Mouse (Mus musculus) CH12.LX (cell line): ENCODE results near the gene Slc6a2.

ENCODE experiments used
- CHD2 ChIP-seq: IDR thresholded peaks from 2 replicates; pipeline ENCODE4 v1.6.1; 2011; ENCODE audit warnings: low read length, improper control_type of control experiment
- CTCF ChIP-seq, 2 experiments: IDR thresholded peaks in 1 of 2; conservative IDR thresholded peaks in 1 of 2; 2 replicates each; pipeline ENCODE4 v1.5.1; 2011 to 2012; ENCODE audit warnings: low read depth in 2 of 2, low read length in 2 of 2, improper control_type of control experiment in 1 of 2, inconsistent platforms in 1 of 2, mild to moderate bottlenecking in 1 of 2, moderate library complexity in 1 of 2
- EP300 ChIP-seq: IDR thresholded peaks from 2 replicates; pipeline ENCODE4 v1.6.1; 2011; ENCODE audit warnings: low read length, improper control_type of control experiment
- ETS1 ChIP-seq: conservative IDR thresholded peaks from 2 replicates; pipeline ENCODE4 v1.6.1; 2012; ENCODE audit warnings: low read depth, mild to moderate bottlenecking, inconsistent platforms, low read length, improper control_type of control experiment, moderate library complexity
- MAX ChIP-seq: IDR thresholded peaks from 2 replicates; pipeline ENCODE4 v1.6.1; 2011; ENCODE audit warnings: low read length, improper control_type of control experiment
- MEF2A ChIP-seq: IDR thresholded peaks from 2 replicates; pipeline ENCODE4 v1.6.1; 2014; ENCODE audit warnings: low read depth, mild to moderate bottlenecking, inconsistent platforms, low read length, improper control_type of control experiment, borderline replicate concordance
- MXI1 ChIP-seq: IDR thresholded peaks from 2 replicates; pipeline ENCODE4 v1.6.1; 2011; ENCODE audit warnings: mild to moderate bottlenecking, low read depth, low read length, improper control_type of control experiment
- POLR2A ChIP-seq: IDR thresholded peaks from 2 replicates; pipeline ENCODE4 v1.6.1; 2011; ENCODE audit warnings: low read depth, mild to moderate bottlenecking, improper control_type of control experiment, low read length
- TCF12 ChIP-seq: IDR thresholded peaks from 2 replicates; pipeline ENCODE4 v1.6.1; 2014; ENCODE audit warnings: low read depth, mild to moderate bottlenecking, inconsistent platforms, low read length, improper control_type of control experiment
- UBTF ChIP-seq: IDR thresholded peaks from 2 replicates; pipeline ENCODE4 v1.6.1; 2012; ENCODE audit warnings: low read depth, mild to moderate bottlenecking, inconsistent platforms, low read length, improper control_type of control experiment, moderate library complexity
- ZC3H11A ChIP-seq: IDR thresholded peaks from 2 replicates; pipeline ENCODE4 v1.6.1; 2012; ENCODE audit warnings: low read depth, mild to moderate bottlenecking, inconsistent platforms, low read length, improper control_type of control experiment
- ZKSCAN1 ChIP-seq: IDR thresholded peaks from 2 replicates; pipeline ENCODE4 v1.6.1; 2012; ENCODE audit warnings: low read depth, inconsistent platforms, low read length, improper control_type of control experiment, borderline replicate concordance
- ZNF384 ChIP-seq: IDR thresholded peaks from 2 replicates; pipeline ENCODE4 v1.6.1; 2012; ENCODE audit warnings: low read depth, low read length, improper control_type of control experiment, inconsistent platforms

DNA sequence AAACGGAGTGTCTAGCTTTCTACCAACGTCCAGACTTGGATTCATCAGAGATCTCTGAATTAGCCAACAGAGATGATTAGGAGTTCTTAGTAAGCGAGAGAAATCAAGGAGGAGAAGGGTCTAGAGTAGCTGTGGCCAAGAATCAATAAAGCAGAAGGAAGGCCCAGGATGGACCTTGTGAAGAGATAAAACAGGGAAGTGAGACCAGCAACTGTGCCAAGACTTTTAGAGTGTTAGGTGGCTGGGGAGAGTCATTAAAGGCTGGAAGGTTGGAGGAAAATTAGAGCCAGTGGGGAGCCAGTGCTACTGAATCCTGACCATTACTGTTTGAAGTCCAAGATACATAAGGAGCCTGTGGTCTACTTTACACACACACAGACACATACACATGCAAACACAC lies 48.4 kb upstream of the Slc6a2 start:
- TF ChIP-seq UBTF (no peak), CHD2 (no peak), ZNF384 (no peak), ETS1 (no peak), MEF2A (no peak), CTCF (conservative IDR thresholded peaks at IDR 0.05 in 1 of 2, IDR thresholded peaks at IDR 0.05 in 1 of 2; ENCODE audit: low read depth in 2 of 2, low read length in 2 of 2) (no peak), POLR2A (no peak), MAX (no peak), TCF12 (no peak), MXI1 (no peak), EP300 (no peak), ZKSCAN1 (no peak), ZC3H11A (no peak)
